Mouse (Mus musculus) adipocyte (in vitro differentiated cells): ENCODE data around the gene Slc35e1.
A peak's percentile ranks its signal among the peaks of the same experiment; 100 is the strongest.

Source experiments
- DNase-seq: peaks from one replicate; pipeline ENCODE4 v3.0.0-alpha.2; 2016; ENCODE audit warnings: low spot score

Slc35e1 gene

DNA sequence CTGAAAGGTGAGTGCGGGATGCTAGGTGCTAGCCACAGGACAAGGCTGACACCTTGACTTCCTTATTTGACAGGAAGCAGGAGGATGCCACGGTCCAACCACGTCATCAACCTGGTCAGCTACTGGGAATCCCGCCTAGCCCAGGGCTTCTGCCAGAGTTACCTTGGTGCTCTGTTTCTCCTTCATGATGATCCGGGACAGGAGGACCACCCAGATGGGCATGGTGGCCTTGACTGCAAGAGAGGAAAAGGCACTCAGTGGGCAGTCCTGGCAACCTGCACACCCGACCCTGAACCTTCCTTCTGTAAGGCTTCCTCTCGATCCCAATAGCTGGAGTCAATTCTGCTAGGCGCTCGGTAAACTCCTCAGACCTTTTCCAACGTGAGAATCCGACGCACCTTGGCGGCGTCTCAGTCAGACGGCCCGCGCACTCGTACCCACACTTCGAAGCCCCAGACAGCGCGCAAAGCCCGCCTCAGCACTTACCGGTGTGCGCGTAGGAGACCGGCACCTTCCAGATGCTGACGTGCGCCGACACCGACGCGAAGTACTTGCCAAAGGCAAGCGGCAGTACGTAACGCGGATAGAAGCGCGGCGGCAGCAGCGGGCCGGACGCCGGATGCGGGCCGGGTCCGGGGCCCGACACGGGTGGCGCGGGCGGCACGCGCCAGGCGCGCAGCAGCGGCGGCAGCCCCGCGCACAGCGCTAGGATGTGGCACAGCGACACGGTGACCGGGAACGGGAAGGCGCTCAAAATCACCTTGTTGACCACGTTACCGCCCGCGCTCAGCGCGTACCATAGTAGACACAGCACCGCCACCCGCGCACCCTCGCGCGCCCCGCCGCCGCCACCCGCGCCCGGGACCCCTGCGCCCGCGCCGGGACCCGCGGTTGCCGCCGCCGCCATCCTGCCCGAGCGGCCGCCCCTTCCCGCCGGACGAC is at the start of gene Slc35e1:
TSS of gene Slc35e1 (minus strand) at position 935 of the 942 bp plus-strand sequence.
- no peak for DNase-seq

- DNase-seq: no peak
These were observed 46.8 kb upstream of the Slc35e1 start for GRCm38 (mm10) chr8:72539234-72539633.

- DNase-seq: no peak
These were observed 42.5 kb upstream of the Slc35e1 start for GRCm38 (mm10) chr8:72534888-72535287.

DNA sequence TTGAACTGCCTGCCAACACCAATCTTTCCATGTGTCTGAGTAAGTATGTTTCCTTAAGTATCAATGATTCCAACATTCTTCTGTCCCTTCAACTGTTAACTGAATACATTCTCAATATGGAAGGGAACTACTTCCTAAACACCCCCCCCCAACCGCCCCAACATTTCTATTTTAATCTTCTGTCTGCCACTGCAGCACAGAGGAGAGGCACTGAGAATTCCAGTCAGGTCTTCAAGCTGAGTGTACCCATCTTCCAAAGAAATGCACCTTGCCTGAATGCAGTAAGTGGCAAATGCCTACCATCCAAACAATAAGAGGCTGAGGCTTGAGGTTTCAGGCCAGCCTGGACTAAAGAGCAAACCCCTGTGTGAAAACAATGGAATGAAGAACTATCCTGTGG is 39.7 kb upstream of the Slc35e1 start:
- DNase-seq: no peak

GRCm38 (mm10) chr8:72521888-72522287 is 29.5 kb upstream of the Slc35e1 start:
- no peak for DNase-seq

GRCm38 (mm10) chr8:72517421-72517988 is 25.1 kb upstream of the Slc35e1 start:
- DNase-seq: no peak

- no peak for DNase-seq
These were observed 20.7 kb upstream of the Slc35e1 start for GRCm38 (mm10) chr8:72513158-72513557.

- DNase-seq: no peak
These were observed 20.2 kb upstream of the Slc35e1 start for GRCm38 (mm10) chr8:72512648-72513047.

DNA sequence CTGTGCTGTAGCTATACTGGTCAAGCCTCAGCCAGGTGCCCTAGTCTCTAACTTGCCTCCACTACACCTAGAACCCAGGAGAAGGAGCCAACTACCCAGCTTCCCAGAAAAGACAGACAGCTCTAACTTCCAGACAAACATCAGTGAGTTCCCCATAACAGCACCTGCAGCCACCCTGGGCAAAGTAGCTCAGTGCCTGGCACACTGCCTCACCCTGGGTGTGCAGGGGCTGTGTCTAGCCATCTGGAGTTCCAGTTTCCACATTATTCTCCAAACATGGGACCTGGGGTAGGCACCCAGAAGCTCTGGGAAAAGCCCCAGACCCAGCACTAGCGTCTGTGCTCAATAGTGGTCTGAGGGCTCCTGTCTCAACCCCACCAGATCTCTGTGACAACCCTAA is 15.1 kb upstream of the Slc35e1 start:
- no peak for DNase-seq

DNA sequence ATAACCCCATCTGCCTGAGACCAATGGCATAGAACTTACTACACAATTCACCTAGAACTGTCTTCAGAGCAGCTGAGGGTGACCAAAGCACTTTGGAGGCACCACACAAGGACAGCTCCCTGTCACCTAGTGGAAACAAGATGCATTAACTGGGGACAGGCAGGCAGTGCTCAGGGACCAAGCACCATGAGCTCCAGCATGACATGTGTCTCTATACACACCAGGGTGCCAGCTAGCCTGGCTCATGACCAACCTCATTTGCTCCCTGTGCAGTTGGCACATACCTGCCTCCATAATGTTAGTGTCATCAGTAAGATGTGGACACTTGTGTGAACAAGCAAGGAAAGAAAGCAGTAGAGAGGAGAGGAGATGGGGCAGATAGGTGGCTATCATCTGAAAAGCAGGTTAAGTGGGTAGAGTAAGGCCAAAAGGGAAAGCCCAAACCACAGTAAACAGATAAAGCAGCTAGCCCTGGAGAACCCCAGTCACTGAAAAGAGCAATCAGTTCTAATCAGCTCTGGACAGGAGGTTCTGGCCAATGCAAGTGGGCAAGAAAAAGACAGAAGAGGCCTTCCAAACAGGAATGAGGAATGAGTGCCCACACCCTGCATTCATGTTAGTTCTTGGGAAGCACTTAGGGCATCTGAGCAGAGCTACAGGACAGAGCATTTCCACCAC is 12.4 kb upstream of the Slc35e1 start:
- no peak for DNase-seq

DNA sequence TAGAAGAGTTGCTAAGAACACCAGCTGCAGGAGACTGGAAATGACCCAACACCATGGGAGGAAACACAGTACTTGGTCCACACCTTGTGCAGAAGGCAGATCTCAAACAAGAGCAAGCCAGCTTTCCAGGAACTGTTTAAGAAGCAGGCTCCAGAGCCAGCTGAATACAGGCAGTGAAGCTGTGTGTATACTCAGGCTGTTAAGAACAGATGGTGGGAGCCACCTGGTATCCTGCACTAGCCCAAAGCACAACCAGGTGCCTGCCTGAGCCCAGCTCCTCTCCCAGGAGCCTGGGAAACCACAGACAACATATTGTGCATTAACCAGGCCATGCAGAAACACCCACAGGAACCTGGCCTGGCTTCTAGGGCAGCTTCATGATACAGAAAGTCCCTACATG is 11.7 kb upstream of the Slc35e1 start:
- DNase-seq: no peak

- no peak for DNase-seq
These were observed 8.1 kb upstream of the Slc35e1 start for GRCm38 (mm10) chr8:72500521-72500931.

DNA sequence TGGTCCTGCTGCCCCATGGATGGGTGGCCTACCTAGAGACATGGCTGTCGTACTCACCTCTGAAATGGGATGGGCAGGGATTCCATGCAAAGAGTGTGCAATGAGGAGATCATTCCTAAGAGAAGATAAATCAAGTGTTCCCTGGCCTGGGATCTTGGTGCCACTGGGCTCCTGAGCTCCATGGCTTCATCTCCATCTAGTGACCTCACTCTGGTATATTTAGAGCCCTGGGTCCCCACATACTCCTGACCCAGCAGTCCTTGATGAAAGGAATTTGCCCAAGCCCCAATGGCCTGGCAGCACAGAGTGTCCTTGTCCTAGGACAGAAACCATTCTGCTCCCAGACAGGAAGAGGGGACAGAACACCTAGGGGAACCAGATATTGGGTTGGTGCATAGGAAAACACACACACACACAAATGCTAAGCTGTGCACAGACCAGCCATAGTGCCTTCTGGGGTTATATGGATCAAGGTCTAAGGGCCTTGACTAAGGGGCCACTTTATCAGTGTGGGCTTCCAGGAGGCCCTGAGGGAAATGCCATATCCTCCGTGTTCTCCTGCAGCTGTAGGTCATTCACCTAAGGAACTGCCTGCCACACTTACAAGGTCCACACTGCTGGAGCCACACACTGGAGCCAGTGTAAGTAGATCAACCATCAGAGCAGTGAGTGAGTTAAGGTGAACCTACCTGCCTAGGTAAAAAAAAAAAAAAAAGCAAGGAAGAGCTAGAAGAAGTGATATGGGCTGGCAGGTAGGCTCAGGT is 7.3 kb upstream of the Slc35e1 start:
- no peak for DNase-seq

DNA sequence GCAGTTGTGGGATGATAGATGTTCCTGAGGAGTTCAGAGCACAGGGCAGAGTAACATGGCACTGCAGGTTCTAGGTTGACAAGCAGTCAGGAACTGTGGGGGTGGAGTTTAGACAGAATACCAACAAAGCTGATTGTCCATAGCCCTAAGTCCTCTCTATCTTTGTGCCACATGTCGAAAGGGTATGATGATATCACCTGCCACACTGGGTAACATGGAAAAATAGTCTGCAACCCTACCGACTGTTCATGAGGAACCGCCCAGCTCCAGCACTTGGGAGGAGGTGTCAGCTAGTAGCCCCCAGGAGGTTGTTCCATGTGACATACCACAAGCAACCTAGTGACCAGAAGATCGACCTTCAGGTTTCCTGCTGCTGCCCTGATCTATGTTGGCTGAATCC is 6.1 kb upstream of the Slc35e1 start:
- DNase-seq: no peak

DNA sequence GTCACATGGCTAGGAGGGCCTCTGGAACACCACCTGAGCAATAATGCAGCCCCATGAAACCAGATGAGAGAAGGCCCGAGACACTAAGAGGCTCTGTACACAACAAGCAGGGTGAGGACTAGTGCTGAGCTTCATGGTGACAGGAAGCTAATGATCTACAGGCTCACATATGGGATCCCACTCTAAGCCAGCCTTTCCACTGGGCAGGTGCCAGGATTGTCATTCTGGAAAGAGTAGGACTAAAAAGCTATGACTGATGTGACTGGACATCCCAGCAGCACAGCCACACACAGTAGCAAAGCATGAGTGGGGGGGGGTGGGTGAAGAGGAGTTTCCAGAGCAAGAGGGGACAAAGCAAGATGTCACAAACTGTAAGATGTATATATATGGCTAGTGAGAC is 5.5 kb upstream of the Slc35e1 start:
- no peak for DNase-seq

- no peak for DNase-seq
These were observed 3.8 kb upstream of the Slc35e1 start for GRCm38 (mm10) chr8:72496217-72496616.

DNA sequence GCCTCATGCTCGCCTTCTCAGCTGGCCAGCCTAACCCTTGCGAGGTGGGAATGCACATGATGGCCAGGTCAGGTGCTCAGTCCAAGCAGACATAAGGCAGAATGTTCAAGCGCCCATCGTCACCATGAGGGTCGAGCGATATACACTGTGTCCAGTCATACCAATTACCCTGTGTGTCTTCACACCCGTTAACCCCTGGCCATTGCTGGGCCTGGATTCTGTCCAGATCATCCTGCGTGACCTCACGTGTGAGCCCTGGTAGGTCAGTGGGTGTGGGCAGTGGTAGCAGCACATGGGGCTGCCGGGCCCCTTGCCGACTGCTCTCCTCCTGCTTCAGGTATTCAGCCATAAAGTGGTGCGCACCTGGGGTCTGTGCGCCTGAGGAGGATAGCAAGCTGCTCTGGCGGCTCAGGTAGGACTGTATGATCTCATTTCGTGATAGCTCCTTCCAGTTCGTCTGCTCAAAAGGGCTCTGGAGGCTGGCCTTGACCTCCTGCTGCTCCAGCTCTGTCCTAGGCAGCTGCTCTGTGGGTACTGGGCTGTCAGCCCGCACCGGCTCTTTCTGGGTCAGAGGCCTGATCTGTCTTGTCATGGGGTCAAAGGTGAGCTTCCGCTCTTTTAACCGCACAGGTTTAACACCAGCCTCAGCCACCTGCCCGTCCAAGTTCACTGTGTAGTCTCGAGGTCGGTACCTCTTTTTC is 3.1 kb upstream of the Slc35e1 start:
- DNase-seq: no peak

- peak; percentile 43 for DNase-seq
These were observed 967 bp upstream of the Slc35e1 start for GRCm38 (mm10) chr8:72493381-72493780.

- DNase-seq: peak; percentile 100
These were observed 238 bp upstream of the Slc35e1 start for GRCm38 (mm10) chr8:72492622-72493081.

DNA sequence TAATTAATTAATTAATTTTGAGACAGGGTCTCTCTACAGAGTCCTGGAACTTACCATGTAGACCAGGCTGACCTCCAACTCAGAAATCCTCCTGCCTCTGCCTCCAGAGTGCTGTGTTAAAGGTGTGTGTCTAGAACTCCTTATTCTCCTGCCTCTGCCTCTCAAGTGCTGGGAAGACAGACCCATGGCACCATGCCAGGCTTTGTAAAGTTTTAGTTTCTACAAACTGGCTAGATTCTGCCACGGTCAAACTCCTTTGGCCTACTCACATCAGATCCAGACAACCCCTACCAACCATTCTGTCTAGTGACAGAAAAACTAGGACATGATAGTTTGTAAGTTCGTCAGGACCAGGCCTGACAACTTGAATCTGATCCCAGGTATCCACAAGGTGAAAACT is 1.4 kb downstream of the Slc35e1 start:
- DNase-seq: peak; percentile 49

GRCm38 (mm10) chr8:72487014-72487413 is 5.4 kb downstream of the Slc35e1 start:
- no peak for DNase-seq
